Mouse (Mus musculus) MEL (cell line): ENCODE results near the gene Sis.

Experiments
- CTCF ChIP-seq, 3 experiments: IDR thresholded peaks in 2 of 3; conservative IDR thresholded peaks in 1 of 3; 2 replicates each; pipeline ENCODE4 v1.5.1; 2011 to 2012; ENCODE audit warnings: low read length in 3 of 3, low read depth in 2 of 3, mild to moderate bottlenecking in 2 of 3, improper control_type of control experiment in 1 of 3, inconsistent platforms in 1 of 3, mixed read lengths in 1 of 3, moderate library complexity in 1 of 3; ENCODE audit not compliant: control insufficient read depth in 1 of 3, insufficient read depth in 1 of 3, poor library complexity in 1 of 3, severe bottlenecking in 1 of 3
- MAX ChIP-seq: IDR thresholded peaks from 2 replicates; pipeline ENCODE4 v1.6.1; 2011; ENCODE audit warnings: low read length, improper control_type of control experiment
- MAZ ChIP-seq: IDR thresholded peaks from 2 replicates; pipeline ENCODE4 v1.6.1; 2012; ENCODE audit warnings: low read depth, mild to moderate bottlenecking, inconsistent platforms, low read length, improper control_type of control experiment
- NRF1 ChIP-seq: IDR thresholded peaks from 2 replicates; pipeline ENCODE4 v1.6.1; 2014; ENCODE audit warnings: low read depth, mild to moderate bottlenecking, inconsistent platforms, low read length, improper control_type of control experiment, moderate library complexity; ENCODE audit not compliant: poor library complexity, insufficient read depth, severe bottlenecking
- POLR2A ChIP-seq, 2 experiments: IDR thresholded peaks; 2 replicates each; pipeline ENCODE4 v1.6.1; 2011 to 2012; ENCODE audit warnings: low read length in 2 of 2, mild to moderate bottlenecking in 2 of 2, control low read depth in 1 of 2, improper control_type of control experiment in 1 of 2, low read depth in 1 of 2, moderate library complexity in 1 of 2; ENCODE audit not compliant: control insufficient read depth in 1 of 2, insufficient read depth in 1 of 2, poor library complexity in 1 of 2
- SMC3 ChIP-seq: IDR thresholded peaks from 2 replicates; pipeline ENCODE4 v1.6.1; 2011; ENCODE audit warnings: low read depth, low read length, improper control_type of control experiment
- TCF12 ChIP-seq: IDR thresholded peaks from 2 replicates; pipeline ENCODE4 v1.6.1; 2014; ENCODE audit warnings: low read depth, mild to moderate bottlenecking, inconsistent platforms, low read length, improper control_type of control experiment, moderate library complexity
- USF1 ChIP-seq: IDR thresholded peaks from 2 replicates; pipeline ENCODE4 v1.6.1; 2014; ENCODE audit warnings: low read depth, mild to moderate bottlenecking, inconsistent platforms, low read length, improper control_type of control experiment, moderate library complexity

DNA sequence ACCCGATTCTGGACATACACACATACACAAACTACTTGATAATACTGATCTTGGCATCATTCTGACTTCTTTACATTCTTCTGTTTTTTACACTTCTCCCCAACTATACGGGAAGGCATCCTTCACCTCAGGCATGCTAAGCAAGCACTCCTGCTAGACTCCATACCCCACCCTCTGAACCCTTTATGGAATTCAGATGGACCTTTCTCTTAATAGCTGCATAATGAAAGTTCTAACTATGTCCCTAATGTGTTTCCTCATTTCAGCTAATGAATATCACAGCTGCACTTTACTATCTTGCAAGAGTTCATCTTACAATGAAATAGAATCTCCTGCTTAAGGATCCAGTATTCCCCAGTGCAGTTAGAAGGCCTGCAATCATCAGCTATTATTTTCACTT, 127.0 kb downstream of the Sis start:
- TF ChIP-seq MAX (no peak), CTCF (IDR thresholded peaks at IDR 0.05 in 2 of 3, conservative IDR thresholded peaks at IDR 0.05 in 1 of 3; ENCODE audit: control insufficient read depth in 1 of 3, insufficient read depth in 1 of 3, low read depth in 2 of 3, low read length in 3 of 3, poor library complexity in 1 of 3, severe bottlenecking in 1 of 3) (no peak), NRF1 (no peak), MAZ (no peak), SMC3 (no peak), USF1 (no peak), POLR2A (IDR thresholded peaks at IDR 0.05; ENCODE audit: control insufficient read depth in 1 of 2, insufficient read depth in 1 of 2, low read depth in 1 of 2, low read length in 2 of 2, poor library complexity in 1 of 2) (no peak), TCF12 (no peak)
